Mouse (Mus musculus) cerebellum, postnatal 4 days (tissue): ENCODE measurements around the gene Nr0b2.
"Not testable (repeated sequence)": the region's sequence is repeated elsewhere in the genome, so short reads cannot be mapped to it uniquely, and the experiment has no call there.

Source experiments
- DNase-seq, 2 experiments: peaks; one replicate each; pipeline ENCODE4 v3.0.0; 2022; ENCODE audit warnings: low spot score in 2 of 2, mixed read lengths in 1 of 2

Gene Nr0b2

GRCm38 (mm10) chr4:133552768-133553447, at the start of gene Nr0b2:
Gene Nr0b2 (plus strand): TSS chr4:133553376.
- no peak for DNase-seq

- DNase-seq = no peak
Observed at GRCm38 (mm10) chr4:133504300-133504699, 48.9 kb upstream of the Nr0b2 start.

- DNase-seq = no peak
Observed at GRCm38 (mm10) chr4:133504755-133505485, 48.3 kb upstream of the Nr0b2 start.

GRCm38 (mm10) chr4:133506573-133506972, 46.6 kb upstream of the Nr0b2 start:
- no peak for DNase-seq

- DNase-seq = peak in 1 of 2 experiments; percentile 67
Observed at GRCm38 (mm10) chr4:133508990-133509389, 44.2 kb upstream of the Nr0b2 start.

- no peak for DNase-seq
Observed at GRCm38 (mm10) chr4:133511050-133511449, 42.1 kb upstream of the Nr0b2 start.

- not testable (repeated sequence) for DNase-seq
Observed at GRCm38 (mm10) chr4:133512511-133512910, 40.7 kb upstream of the Nr0b2 start.

GRCm38 (mm10) chr4:133512972-133513371, 40.2 kb upstream of the Nr0b2 start:
- DNase-seq = peak; percentile 53 to 83

- DNase-seq = no peak
Observed at GRCm38 (mm10) chr4:133518601-133519368, 34.4 kb upstream of the Nr0b2 start, which contains the start of gene Kdf1. Gene Kdf1 (plus strand): TSS chr4:133518963.

GRCm38 (mm10) chr4:133519369-133519665, 33.9 kb upstream of the Nr0b2 start:
- no peak for DNase-seq

GRCm38 (mm10) chr4:133521502-133521901, 31.7 kb upstream of the Nr0b2 start:
- DNase-seq = no peak

GRCm38 (mm10) chr4:133527788-133528187, 25.4 kb upstream of the Nr0b2 start:
- DNase-seq = no peak

- DNase-seq = no peak
Observed at GRCm38 (mm10) chr4:133532777-133533176, 20.4 kb upstream of the Nr0b2 start.

GRCm38 (mm10) chr4:133536081-133536480, 17.1 kb upstream of the Nr0b2 start:
- DNase-seq = no peak

GRCm38 (mm10) chr4:133536652-133537051, 16.5 kb upstream of the Nr0b2 start:
- DNase-seq = no peak

GRCm38 (mm10) chr4:133545272-133546231, 7.6 kb upstream of the Nr0b2 start, which contains the start of gene Nudc:
Gene Nudc (minus strand): TSS chr4:133545996.
- peak; percentile 92 to 94 for DNase-seq

GRCm38 (mm10) chr4:133552029-133552428, 1.1 kb upstream of the Nr0b2 start:
- no peak for DNase-seq

- DNase-seq = no peak
Observed at GRCm38 (mm10) chr4:133553448-133554330, 513 bp downstream of the Nr0b2 start.

GRCm38 (mm10) chr4:133557041-133557717, 4.0 kb downstream of the Nr0b2 start:
- no peak for DNase-seq

GRCm38 (mm10) chr4:133559846-133560245, 6.7 kb downstream of the Nr0b2 start:
- DNase-seq = no peak
